Mouse (Mus musculus): ENCODE data around the gene Trp73.

DNA sequence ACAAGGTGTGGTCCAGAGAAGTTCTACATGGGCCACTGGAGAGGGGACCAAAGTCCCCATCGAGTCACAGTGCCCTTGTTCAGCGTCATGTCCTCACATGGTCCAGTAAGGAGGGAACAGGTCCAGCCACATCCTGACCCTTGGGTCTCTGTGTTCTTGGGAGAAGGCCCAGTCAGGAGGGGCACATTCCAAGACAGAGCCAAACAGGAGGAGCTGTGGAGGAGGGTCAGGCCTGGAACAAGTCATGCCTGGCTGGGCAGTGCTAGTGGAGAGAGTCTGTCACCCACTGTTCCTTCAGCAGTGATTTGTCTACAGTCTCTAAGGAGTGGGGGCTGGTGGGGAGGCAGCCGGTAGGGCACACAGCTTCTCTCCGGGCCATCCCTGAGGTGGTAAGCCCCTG lies 117.6 kb downstream of the Trp73 start:
- TF ChIP-seq CTCF (IDR thresholded peaks at IDR 0.05; ENCODE audit: insufficient read depth, low read depth, low read length) (no peak), POLR2A (IDR thresholded peaks at IDR 0.05; ENCODE audit: insufficient read depth, low read depth, low read length) (no peak)

All from olfactory bulb, adult 2 months (tissue).